18 mouse cellular contexts compared by ENCODE assay signal in genomic region chr11:43933000-43933399, GRCm38 (mm10). TPM values are rescaled to one million over a fixed set of nuclear protein-coding genes. Genes with fewer than 3 reads are reported as not detected.
"Had no signal": no experiment of that assay in that cellular context is flagged by ENCODE, and none has a peak within 500 bp of the region (broad histone marks: within the 10 kb centered on the region; RNA-seq: fewer than 3 reads in every experiment).

No protein-coding gene starts in this region.

- H3K4me2 ChIP-seq: kidney, embryonic 15.5 days; liver, embryonic 13.5 days; lung, embryonic 14.5 days; midbrain, embryonic 13.5 days; neural tube, embryonic 12.5 days; neural tube, embryonic 15.5 days had no signal

- DNase-seq: kidney, postnatal 10 days; kidney, postnatal 36 days; layer of hippocampus, postnatal 36 days; liver, embryonic 13.5 days; lung, embryonic 14.5 days; right cerebral cortex, postnatal 14 days; right cerebral cortex, postnatal 4 days; thymus, adult 2 months; thymus, postnatal 14 days; thymus, postnatal 4 days had no signal

- H3K4me3 ChIP-seq: kidney, embryonic 15.5 days; left cerebral cortex, adult 2 months; liver, embryonic 13.5 days; midbrain, embryonic 13.5 days; neural tube, embryonic 12.5 days; neural tube, embryonic 15.5 days had no signal

- ATAC-seq: midbrain, embryonic 13.5 days had no signal

- H3K4me1 ChIP-seq: kidney, embryonic 15.5 days; liver, embryonic 13.5 days; midbrain, embryonic 13.5 days; neural tube, embryonic 12.5 days; neural tube, embryonic 15.5 days had no signal

- H3K27ac ChIP-seq: kidney, embryonic 15.5 days; left cerebral cortex, adult 2 months; liver, embryonic 13.5 days; macrophage; midbrain, embryonic 13.5 days; neural tube, embryonic 12.5 days; neural tube, embryonic 15.5 days; stomach, postnatal 0 days had no signal

- H3K27me3 ChIP-seq: kidney, embryonic 15.5 days; liver, embryonic 13.5 days; midbrain, embryonic 13.5 days; neural tube, embryonic 12.5 days; neural tube, embryonic 15.5 days had no signal

- H3K9ac ChIP-seq: kidney, embryonic 15.5 days; liver, embryonic 13.5 days; lung, embryonic 14.5 days; midbrain, embryonic 13.5 days; neural tube, embryonic 12.5 days; neural tube, embryonic 15.5 days had no signal

- H3K9me3 ChIP-seq: kidney, embryonic 15.5 days; liver, embryonic 13.5 days; midbrain, embryonic 13.5 days; neural tube, embryonic 12.5 days; neural tube, embryonic 15.5 days had no signal

- H3K36me3 ChIP-seq: kidney, embryonic 15.5 days; liver, embryonic 13.5 days; midbrain, embryonic 13.5 days; neural tube, embryonic 12.5 days; neural tube, embryonic 15.5 days had no signal

RNA-seq across cellular contexts. Expression of gene Adra1b, which starts 32.0 kb away (rescaled TPM):
- total RNA-seq: megakaryocyte, adult 5-6 weeks had no signal
